Mouse (Mus musculus): ENCODE results near the gene Tmem262. TPM values are rescaled to one million over a fixed set of nuclear protein-coding genes. Genes with fewer than 3 reads are reported as not detected.

Gene Tmem262
- polyA plus RNA-seq, 1 experiment from 2014 or later: not detected

DNA sequence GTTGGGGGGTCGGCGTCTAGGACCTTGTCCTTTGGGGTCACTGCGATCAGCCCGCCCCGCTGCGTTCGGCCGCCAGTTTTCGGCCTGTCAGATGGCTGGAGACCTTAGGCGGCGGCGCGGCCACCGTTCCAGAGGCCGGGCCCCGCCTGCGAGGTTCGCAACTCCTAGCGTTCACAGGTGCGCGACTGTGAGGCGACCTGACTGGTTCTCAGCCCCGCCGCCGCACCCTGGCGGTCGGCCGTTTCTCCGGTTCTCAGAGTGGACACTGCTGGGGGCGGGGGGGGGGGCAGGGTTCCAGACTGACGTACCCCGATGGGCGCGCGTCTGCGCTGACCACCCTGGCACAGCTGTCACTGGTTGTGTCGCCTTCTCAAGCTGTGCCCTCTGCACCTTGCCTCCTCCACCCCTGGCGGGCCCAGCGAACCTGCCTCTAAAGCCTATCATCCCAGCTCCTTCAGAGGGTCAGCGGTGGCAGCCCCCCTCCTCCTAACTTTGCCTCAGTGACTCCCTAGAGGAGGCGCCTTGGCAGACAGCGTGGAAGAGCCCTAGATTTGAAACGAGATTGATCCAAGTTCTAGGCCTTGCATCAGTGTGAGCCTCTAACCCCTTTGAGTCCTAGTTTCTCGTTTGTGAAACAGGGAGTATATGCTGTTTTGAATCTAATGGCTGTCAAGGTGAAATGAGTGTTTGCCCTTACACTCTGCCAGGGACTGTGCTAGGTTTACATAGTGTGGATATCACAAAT lies 32.5 kb upstream of the Tmem262 start:
- Histone ChIP-seq H3K9ac (peak overlapping the region; percentile 95), H3K27ac (peak overlapping the region; percentile 99), H3K4me2 (replicated peaks) (peak overlapping the region; percentile 98), H3K4me3 (peak overlapping the region; percentile 93), H3K36me3 (peaks cover 44% of the 10 kb centered on the region), H3K27me3 (no peaks in the 10 kb centered on the region), H3K4me1 (peaks cover 23% of the 10 kb centered on the region), H3K9me3 (no peaks in the 10 kb centered on the region)
- WGBS: 2% methylated on average over 41 of the region's 44 CpGs
- peak; percentile 7 for ATAC-seq (ENCODE audit: low FRiP score, low read depth)

DNA sequence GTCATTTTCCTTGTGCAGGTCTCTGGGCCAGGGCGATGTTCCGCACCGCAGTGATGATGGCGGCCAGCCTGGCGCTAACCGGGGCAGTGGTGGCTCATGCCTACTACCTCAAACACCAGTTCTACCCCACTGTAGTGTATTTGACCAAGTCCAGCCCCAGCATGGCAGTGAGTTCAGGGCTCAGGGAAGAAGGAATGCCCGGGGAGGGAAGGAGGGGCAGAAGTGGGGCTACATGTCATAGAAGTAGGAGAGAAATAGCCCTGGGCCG lies 32.0 kb upstream of the Tmem262 start:
- no peaks in the 10 kb centered on the region for H3K27me3 ChIP-seq
- peak overlapping the region; percentile 98 for H3K4me2 ChIP-seq (replicated peaks)
- ATAC-seq (ENCODE audit: low FRiP score, low read depth): no peak
- no peaks in the 10 kb centered on the region for H3K9me3 ChIP-seq
- H3K9ac ChIP-seq: peak overlapping the region; percentile 95
- no peak overlapping the region for H3K27ac ChIP-seq
- peaks cover 49% of the 10 kb centered on the region for H3K36me3 ChIP-seq
- H3K4me3 ChIP-seq: peak overlapping the region; percentile 93
- 85% methylated on average over 8 of the region's 8 CpGs for WGBS
- H3K4me1 ChIP-seq: peaks cover 23% of the 10 kb centered on the region

DNA sequence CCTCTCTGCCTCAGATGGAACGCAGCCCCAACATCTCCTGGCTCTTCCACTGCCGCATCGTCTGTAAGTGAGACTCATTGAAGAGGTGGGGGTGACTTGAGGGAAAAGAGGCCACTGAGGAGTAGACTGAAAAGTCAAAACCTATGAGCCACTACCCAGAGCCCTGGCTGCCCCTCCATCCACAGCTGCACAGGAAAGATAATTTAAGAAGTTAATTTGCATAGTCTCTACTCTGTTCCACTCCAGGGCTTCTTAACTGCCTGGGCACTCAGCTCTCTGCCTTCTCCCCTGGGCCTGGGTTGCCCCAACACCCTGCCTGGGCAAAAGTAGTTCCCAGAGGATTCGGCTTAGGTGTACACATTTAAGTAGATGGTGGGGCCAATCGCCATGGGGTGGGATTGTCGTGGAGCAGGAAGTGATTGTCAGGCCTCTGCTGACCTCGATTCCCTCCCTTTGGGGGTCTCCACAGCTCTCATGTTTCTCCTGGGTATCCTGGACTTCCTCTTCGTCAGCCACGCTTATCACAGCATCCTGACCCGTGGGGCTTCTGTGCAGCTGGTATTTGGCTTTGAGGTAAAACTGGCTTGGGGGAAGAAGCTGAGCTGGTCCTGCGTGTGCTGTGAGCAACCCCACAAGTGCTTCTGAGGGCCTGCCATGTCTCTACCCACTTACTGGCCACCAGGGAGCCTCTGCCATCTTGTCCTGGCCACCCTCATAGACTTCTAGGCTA lies 31.0 kb upstream of the Tmem262 start:
- Histone ChIP-seq H3K36me3 (peaks cover 59% of the 10 kb centered on the region), H3K4me1 (peaks cover 23% of the 10 kb centered on the region), H3K27me3 (no peaks in the 10 kb centered on the region), H3K9ac (peak overlapping the region; percentile 95; the same call in 1 of the 2 replicates), H3K27ac (no peak overlapping the region), H3K4me2 (replicated peaks) (peak overlapping the region; percentile 98; the same call in 1 of the 2 replicates), H3K4me3 (no peak overlapping the region), H3K9me3 (no peaks in the 10 kb centered on the region)
- no peak for ATAC-seq (ENCODE audit: low FRiP score, low read depth)
- WGBS: 87% methylated on average over 11 of the region's 11 CpGs

DNA sequence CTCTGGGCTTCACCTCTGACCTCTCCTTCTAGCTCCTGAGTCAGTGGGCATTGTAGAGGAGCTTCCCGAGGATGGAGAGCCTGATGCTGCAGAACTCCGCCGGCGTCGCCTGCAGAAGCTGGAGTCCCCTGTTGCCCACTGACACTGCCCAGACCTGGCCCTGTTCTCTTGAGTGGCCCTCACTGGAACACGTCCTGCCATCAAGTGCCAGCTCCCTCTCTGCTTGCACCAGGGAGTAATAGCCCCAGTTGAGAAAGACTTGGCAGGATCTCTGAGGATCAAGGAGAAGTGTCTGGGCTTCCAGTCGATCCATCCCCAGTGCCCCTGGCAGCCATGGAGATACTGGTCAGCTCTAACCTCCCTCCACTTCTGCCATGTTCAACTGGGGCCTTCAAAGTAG lies 27.3 kb upstream of the Tmem262 start:
- 82% methylated on average over 7 of the region's 7 CpGs for WGBS
- H3K4me3 ChIP-seq: no peak overlapping the region
- no peak overlapping the region for H3K27ac ChIP-seq
- H3K9ac ChIP-seq: 0 out of 2 replicates have a peak overlapping the region, but pooled peaks have one; percentile 19
- H3K9me3 ChIP-seq: no peaks in the 10 kb centered on the region
- H3K27me3 ChIP-seq: no peaks in the 10 kb centered on the region
- H3K4me1 ChIP-seq: peaks cover 21% of the 10 kb centered on the region
- H3K4me2 ChIP-seq (replicated peaks): no peak overlapping the region
- H3K36me3 ChIP-seq: peaks cover 79% of the 10 kb centered on the region
- no peak for ATAC-seq (ENCODE audit: low FRiP score, low read depth)

DNA sequence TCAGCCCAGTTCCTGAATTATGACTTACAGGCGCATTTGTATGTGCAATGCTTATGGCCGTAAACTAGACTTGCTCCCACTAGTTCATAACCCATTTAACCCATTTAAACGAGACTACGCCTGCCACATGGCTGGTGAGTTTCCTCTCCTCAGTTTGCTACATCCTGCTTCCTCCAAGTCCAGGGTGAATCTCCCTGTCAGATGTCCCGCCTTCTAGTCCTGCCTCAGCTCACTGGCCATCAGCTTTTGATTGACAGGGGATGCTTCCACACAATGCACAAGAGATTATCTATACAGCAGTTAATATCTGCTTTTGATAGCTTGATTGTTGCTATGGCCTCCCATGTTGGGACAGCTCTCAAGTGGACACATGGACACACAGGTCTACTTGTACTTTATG lies 25.5 kb upstream of the Tmem262 start:
- no peak for ATAC-seq (ENCODE audit: low FRiP score, low read depth)
- WGBS: 80% methylated on average over 5 of the region's 5 CpGs
- H3K27me3 ChIP-seq: no peaks in the 10 kb centered on the region
- H3K4me2 ChIP-seq (replicated peaks): no peak overlapping the region
- peaks cover 72% of the 10 kb centered on the region for H3K36me3 ChIP-seq
- H3K4me3 ChIP-seq: no peak overlapping the region
- no peak overlapping the region for H3K27ac ChIP-seq
- H3K9ac ChIP-seq: no peak overlapping the region
- H3K4me1 ChIP-seq: peaks cover 18% of the 10 kb centered on the region
- H3K9me3 ChIP-seq: no peaks in the 10 kb centered on the region

DNA sequence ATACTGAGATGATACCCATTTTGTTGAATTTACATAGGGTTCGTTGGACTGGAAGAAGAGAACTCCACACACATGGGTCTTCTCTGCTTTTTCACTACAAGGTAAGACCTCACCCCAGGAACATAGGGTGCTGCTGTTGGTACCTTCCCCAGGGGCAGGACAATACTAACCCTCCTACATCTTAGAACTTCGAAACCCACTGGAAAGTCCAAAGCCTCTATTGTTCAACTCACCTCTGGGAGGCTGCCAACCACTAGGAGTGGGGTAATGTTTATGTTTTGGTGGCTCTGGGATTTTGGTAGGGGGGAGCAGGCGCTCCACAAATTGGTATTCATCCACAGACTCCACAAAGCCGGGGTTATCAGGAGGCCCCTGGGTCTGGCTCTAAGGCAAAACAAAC lies 23.1 kb upstream of the Tmem262 start:
- no peak overlapping the region for H3K27ac ChIP-seq
- H3K4me1 ChIP-seq: peaks cover 23% of the 10 kb centered on the region
- H3K36me3 ChIP-seq: peaks cover 57% of the 10 kb centered on the region
- peak overlapping the region; percentile 87 for H3K4me3 ChIP-seq
- 64% methylated on average over 4 of the region's 4 CpGs for WGBS
- H3K27me3 ChIP-seq: no peaks in the 10 kb centered on the region
- peak overlapping the region; percentile 84 for H3K9ac ChIP-seq
- no peak for ATAC-seq (ENCODE audit: low FRiP score, low read depth)
- no peaks in the 10 kb centered on the region for H3K9me3 ChIP-seq
- H3K4me2 ChIP-seq (replicated peaks): peak overlapping the region; percentile 88

DNA sequence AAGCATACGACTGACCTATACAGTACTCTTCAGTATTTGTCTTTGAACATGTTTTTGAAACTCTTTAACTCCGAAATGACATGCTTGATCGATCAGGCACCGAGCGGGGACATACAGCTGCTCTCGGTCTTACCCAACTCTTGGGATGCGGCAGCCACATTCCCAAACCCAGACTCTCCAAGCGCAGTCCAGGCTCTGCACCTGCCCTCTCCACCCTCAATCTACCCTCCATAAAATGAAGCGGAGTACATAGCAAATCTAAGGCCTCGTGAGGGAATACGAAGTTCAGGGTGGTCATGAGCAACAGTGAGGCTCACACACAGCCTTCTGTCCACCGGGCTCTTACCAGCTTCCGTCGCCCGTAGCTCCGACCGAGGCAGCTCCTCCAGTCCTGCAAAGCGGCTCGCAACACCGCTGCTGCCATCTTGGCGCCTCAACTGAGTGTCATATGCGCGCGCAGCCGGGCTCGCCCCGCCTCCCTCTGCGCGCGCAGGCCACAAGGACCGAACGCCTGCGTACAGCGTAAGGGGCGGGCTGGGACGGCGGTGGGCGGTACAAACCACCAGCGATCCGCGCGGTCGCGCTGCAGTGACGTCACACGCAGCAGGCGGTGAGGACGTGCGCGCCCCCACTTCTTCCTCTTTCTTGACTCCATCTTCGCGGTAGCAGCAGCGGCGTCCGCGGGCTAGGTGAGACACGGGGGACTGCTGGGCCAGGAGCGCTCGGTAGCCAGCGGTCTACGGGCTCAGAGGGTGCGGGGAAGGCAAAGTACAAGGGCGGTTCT lies 22.3 kb upstream of the Tmem262 start, which contains the start of the genes Mrpl49 and Fau:
Gene Mrpl49, minus strand, starts transcription at position 473 of the 784 bp plus-strand sequence.
Gene Fau, plus strand, starts transcription at position 532 of the 784 bp plus-strand sequence.
- Histone ChIP-seq H3K27me3 (no peaks in the 10 kb centered on the region), H3K4me2 (replicated peaks) (peak within 1 kb of the TSS; percentile 88), H3K9ac (peak within 1 kb of the TSS; percentile 93), H3K4me3 (peak within 1 kb of the TSS; percentile 87), H3K4me1 (peaks cover 31% of the 10 kb centered on the region), H3K36me3 (peaks cover 49% of the 10 kb centered on the region), H3K9me3 (no peaks in the 10 kb centered on the region), H3K27ac (peak within 1 kb of the TSS; percentile 55)
- WGBS: under 1% methylated on average over 61 of the region's 63 CpGs
- peak; percentile 88 for ATAC-seq (ENCODE audit: low FRiP score, low read depth)

DNA sequence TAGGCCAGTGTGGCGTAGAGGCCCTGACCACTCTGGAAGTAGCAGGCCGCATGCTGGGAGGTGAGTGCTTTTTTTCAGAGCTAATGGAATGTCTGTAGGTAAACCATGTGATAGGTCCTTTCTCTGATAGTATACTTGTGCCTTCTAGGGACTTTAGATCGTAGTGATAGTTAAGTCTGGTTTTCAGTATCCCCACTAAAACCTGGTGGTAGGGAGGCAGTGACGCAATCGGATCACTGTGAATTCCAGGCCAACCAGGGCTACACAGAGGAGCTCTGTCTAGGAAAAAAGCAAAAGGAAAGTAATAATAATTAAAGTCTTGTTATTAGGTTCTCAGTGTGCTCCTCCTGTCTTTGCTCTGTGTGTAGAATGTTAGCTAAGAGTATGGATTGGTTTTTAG lies 21.3 kb upstream of the Tmem262 start:
- Histone ChIP-seq H3K4me2 (replicated peaks) (peak overlapping the region; percentile 88), H3K9me3 (no peaks in the 10 kb centered on the region), H3K9ac (peak overlapping the region; percentile 93), H3K27me3 (no peaks in the 10 kb centered on the region), H3K36me3 (peaks cover 41% of the 10 kb centered on the region), H3K27ac (peak overlapping the region; percentile 55; the same call in 1 of the 2 replicates), H3K4me1 (peaks cover 37% of the 10 kb centered on the region), H3K4me3 (peak overlapping the region; percentile 87)
- no peak for ATAC-seq (ENCODE audit: low FRiP score, low read depth)
- 29% methylated on average over 5 of the region's 5 CpGs for WGBS

DNA sequence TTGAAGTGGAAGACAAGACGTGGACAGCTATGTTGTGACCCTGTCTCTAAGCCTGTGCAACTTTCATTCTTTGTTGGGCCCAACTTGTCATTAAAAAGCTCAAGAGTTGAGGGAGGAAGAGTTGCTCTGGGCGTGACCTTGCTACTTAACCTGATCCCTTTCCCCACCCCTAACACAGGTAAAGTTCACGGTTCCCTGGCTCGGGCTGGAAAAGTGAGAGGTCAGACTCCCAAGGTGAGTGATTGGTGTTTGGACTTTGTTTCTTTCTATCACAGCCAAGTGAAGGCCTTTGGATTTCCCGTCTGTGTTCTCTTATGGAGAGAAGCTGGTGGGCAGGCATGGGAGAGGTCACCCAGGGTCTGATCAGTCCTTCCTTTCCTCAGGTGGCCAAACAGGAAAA lies 20.9 kb upstream of the Tmem262 start:
- no peak for ATAC-seq (ENCODE audit: low FRiP score, low read depth)
- WGBS: 85% methylated on average over 5 of the region's 5 CpGs
- H3K27ac ChIP-seq: no peak overlapping the region

DNA sequence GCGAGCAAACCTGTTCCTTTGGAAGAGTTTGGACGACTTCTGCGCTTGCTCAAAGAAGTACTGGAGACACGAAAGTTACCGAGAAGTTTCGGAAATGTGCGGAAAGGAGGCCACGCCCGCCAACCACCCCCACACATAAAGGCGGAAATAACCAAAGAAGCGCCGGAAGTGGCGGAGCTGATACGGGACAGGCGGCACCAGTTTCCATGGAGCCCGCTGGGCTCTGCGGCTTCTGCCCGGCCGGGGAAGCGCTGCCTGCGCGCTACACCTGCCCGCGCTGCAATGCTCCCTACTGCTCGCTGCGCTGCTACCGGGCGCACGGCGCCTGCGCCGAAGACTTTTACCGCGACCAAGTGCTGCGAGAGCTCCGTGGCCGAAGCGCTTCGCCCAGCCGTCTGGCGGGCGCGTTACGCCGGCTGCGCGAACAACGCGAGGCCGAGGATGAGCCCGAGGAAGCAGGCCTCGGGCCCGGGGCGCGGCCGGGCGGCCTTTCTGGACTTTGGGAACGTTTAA lies 18.8 kb upstream of the Tmem262 start, which contains the start of gene Znhit2:
Gene Znhit2, plus strand, starts transcription at position 172 of the 513 bp plus-strand sequence.
- ATAC-seq (ENCODE audit: low FRiP score, low read depth): peak; percentile 73
- Histone ChIP-seq H3K36me3 (peaks cover 18% of the 10 kb centered on the region), H3K4me2 (replicated peaks) (peak within 1 kb of the TSS; percentile 100), H3K4me1 (peaks cover 36% of the 10 kb centered on the region), H3K9ac (peak within 1 kb of the TSS; percentile 97), H3K4me3 (peak within 1 kb of the TSS; percentile 88), H3K27me3 (no peaks in the 10 kb centered on the region), H3K9me3 (no peaks in the 10 kb centered on the region), H3K27ac (peak within 1 kb of the TSS; percentile 94)
- WGBS: under 1% methylated on average over 58 of the region's 58 CpGs

More for the DNA sequence above, 20.9 kb upstream of the Tmem262 start:
- Histone ChIP-seq H3K4me2 (replicated peaks) (peak overlapping the region; percentile 88), H3K36me3 (peaks cover 37% of the 10 kb centered on the region), H3K27me3 (no peaks in the 10 kb centered on the region), H3K9me3 (no peaks in the 10 kb centered on the region), H3K4me3 (peak overlapping the region; percentile 87), H3K9ac (peak overlapping the region; percentile 93), H3K4me1 (peaks cover 37% of the 10 kb centered on the region)

DNA sequence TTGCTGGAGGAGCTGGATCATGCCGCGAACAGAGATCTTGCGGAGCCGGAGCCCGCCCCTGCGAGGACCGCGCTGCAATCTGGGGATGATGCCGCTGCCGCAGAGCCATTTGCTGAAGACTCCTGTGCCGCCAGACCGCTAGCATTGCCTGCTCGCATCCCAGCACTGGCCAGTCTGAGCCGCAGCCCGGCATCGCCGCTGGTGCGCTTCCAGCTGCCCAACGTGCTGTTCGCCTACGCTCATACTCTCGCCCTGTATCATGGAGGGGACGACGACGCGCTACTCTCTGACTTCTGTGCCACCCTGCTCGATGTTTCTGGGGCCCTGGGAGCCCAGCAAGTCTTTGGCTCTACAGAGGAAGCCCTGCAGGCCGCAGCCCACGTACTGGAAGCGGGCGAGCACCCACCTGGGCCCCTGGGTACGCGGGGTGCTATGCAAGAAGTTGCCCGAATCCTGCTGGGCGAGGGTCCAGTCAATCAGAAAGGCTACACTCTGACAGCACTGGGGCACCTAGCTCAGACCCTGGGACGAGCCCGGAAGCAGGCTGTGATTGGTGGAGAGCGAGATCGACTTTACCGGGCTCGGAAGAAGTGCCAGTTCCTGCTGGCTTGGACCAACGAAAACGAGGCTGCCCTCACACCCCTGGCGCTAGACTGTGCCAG lies 18.1 kb upstream of the Tmem262 start:
- Histone ChIP-seq H3K36me3 (peaks cover 18% of the 10 kb centered on the region), H3K9me3 (no peaks in the 10 kb centered on the region), H3K4me1 (peaks cover 35% of the 10 kb centered on the region), H3K27me3 (no peaks in the 10 kb centered on the region), H3K9ac (peak overlapping the region; percentile 97), H3K27ac (peak overlapping the region; percentile 94), H3K4me2 (replicated peaks) (peak overlapping the region; percentile 100), H3K4me3 (peak overlapping the region; percentile 88)
- no peak for ATAC-seq (ENCODE audit: low FRiP score, low read depth)
- 2% methylated on average over 44 of the region's 44 CpGs for WGBS
